Mouse (Mus musculus): ENCODE results near the gene Gm49630.
"Not testable (repeated sequence)": the region's sequence is repeated elsewhere in the genome, so short reads cannot be mapped to it uniquely, and the experiment has no call there.

GRCm38 (mm10) chr17:7414601-7415310 lies 43.0 kb upstream of the Gm49630 start:
- TF ChIP-seq CHD2, ZNF384 (IDR thresholded peaks at IDR 0.05; ENCODE audit: low read depth, low read length): not testable (repeated sequence)
